28 mouse cellular contexts compared by ENCODE assay signal in the genomic region with DNA sequence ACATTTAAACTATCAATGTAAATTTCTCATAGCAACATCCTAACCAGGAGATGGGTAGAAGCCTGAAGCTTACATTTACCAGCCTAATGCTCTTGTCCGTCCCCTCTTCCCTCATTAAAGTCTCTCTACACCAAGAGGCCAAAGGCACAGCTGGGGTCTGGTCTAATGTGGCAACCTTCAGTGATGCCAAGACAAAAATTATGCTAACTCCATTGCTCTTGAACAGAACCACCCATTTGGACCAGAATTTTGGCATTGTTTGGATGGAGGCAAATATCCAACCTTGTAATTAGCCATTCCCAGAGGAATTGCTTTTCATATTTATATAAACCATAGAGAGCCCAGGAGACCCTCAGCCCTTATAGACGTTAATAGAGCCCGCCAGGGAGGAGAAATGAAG.
DNase-seq lines count a peak whose midpoint lies in the region; ATAC-seq and TF ChIP-seq lines count a peak whose summit lies in the region.
"Had no signal": no experiment of that assay in that cellular context is flagged by ENCODE, and none has a peak within 500 bp of the region (broad histone marks: within the 10 kb centered on the region; RNA-seq: fewer than 3 reads in every experiment).

No protein-coding gene starts in this region.

- DNase-seq in cerebellum, postnatal 14 days = peak; percentile 42 to 44
- DNase-seq in cerebellum, adult 9-11 months = no peak
- no peak for DNase-seq in kidney, postnatal 0 days (ENCODE audit: low spot score)
- peak; percentile 78 for DNase-seq in Muller cell, postnatal 12 days (ENCODE audit: inconsistent ontology term)
- DNase-seq in frontal cortex, postnatal 14 days (ENCODE audit: low spot score in 2 of 2) = no peak
- DNase-seq: adrenal gland, postnatal 25 days; cerebellum, postnatal 36 days; gastrocnemius, postnatal 10 days; heart, postnatal 14 days; kidney, adult 11 months; kidney, postnatal 36 days; layer of hippocampus, postnatal 36 days; lung, adult 2 months; lung, postnatal 10 days; midbrain, embryonic 14.5 days; retina, postnatal 1 day; right cerebral cortex, postnatal 14 days had no signal

- 0 out of 2 replicates have a peak, but pooled peaks cover 2% of the 10 kb centered on the region for H3K36me3 ChIP-seq in kidney, postnatal 0 days (ENCODE audit: insufficient read depth, low read length)
- peaks cover 24% of the 10 kb centered on the region for H3K36me3 ChIP-seq in kidney, embryonic 16.5 days (ENCODE audit: insufficient read depth, low read length)
- peaks cover 27% of the 10 kb centered on the region for H3K36me3 ChIP-seq in limb, embryonic 13.5 days
- H3K36me3 ChIP-seq: forebrain, embryonic 15.5 days; neural tube, embryonic 15.5 days had no signal

- ATAC-seq in kidney, postnatal 0 days (replicated peaks; ENCODE audit: low FRiP score, low read depth) = no peak
- no peak for ATAC-seq in kidney, embryonic 16.5 days (ENCODE audit: low FRiP score, low TSS enrichment)
- ATAC-seq in limb, embryonic 13.5 days (ENCODE audit: low FRiP score, low read depth) = no peak
- ATAC-seq: CD4-positive, CD25-positive, alpha-beta regulatory T cell, adult 4 months; forebrain, embryonic 15.5 days had no signal

- no peaks in the 10 kb centered on the region for H3K9me3 ChIP-seq in kidney, postnatal 0 days (replicated peaks; ENCODE audit: low read length)
- H3K9me3 ChIP-seq in kidney, embryonic 16.5 days (ENCODE audit: low read length) = no peaks in the 10 kb centered on the region
- no peaks in the 10 kb centered on the region for H3K9me3 ChIP-seq in limb, embryonic 13.5 days
- H3K9me3 ChIP-seq: embryonic facial prominence, embryonic 12.5 days; forebrain, embryonic 10.5 days; forebrain, embryonic 15.5 days; hindbrain, embryonic 12.5 days; limb, embryonic 15.5 days; neural tube, embryonic 15.5 days had no signal

- H3K27ac ChIP-seq in kidney, postnatal 0 days = 0 out of 2 replicates have a peak overlapping the region, but pooled peaks have one; percentile 36
- H3K27ac ChIP-seq in kidney, embryonic 16.5 days (ENCODE audit: low read length) = no peak overlapping the region
- no peak overlapping the region for H3K27ac ChIP-seq in limb, embryonic 13.5 days
- H3K27ac ChIP-seq: embryonic facial prominence, embryonic 12.5 days; forebrain, embryonic 10.5 days; forebrain, embryonic 15.5 days; hindbrain, embryonic 12.5 days; liver, embryonic 14.5 days; macrophage; neural tube, embryonic 15.5 days had no signal

- H3K27me3 ChIP-seq in kidney, postnatal 0 days (ENCODE audit: insufficient read depth, low read length) = no peaks in the 10 kb centered on the region
- no peaks in the 10 kb centered on the region for H3K27me3 ChIP-seq in kidney, embryonic 16.5 days (ENCODE audit: insufficient read depth, low read length)
- H3K27me3 ChIP-seq in limb, embryonic 13.5 days = no peaks in the 10 kb centered on the region
- H3K27me3 ChIP-seq: embryonic facial prominence, embryonic 12.5 days; forebrain, embryonic 15.5 days; hindbrain, embryonic 12.5 days; limb, embryonic 15.5 days; neural tube, embryonic 15.5 days had no signal

- TF ChIP-seq CTCF in kidney, postnatal 0 days (IDR thresholded peaks at IDR 0.05; ENCODE audit: low read depth) = no peak

- no peak overlapping the region for H3K4me3 ChIP-seq in kidney, postnatal 0 days (replicated peaks; ENCODE audit: low read depth, low read length)
- H3K4me3 ChIP-seq in kidney, embryonic 16.5 days (ENCODE audit: low read length) = no peak overlapping the region
- no peak overlapping the region for H3K4me3 ChIP-seq in limb, embryonic 13.5 days
- H3K4me3 ChIP-seq: embryonic facial prominence, embryonic 12.5 days; forebrain, embryonic 10.5 days; forebrain, embryonic 15.5 days; hindbrain, embryonic 12.5 days; limb, embryonic 15.5 days; neural tube, embryonic 15.5 days had no signal

- H3K4me1 ChIP-seq in kidney, postnatal 0 days (replicated peaks; ENCODE audit: insufficient read depth, low read length) = 0 out of 2 replicates have a peak, but pooled peaks cover 10% of the 10 kb centered on the region
- H3K4me1 ChIP-seq in kidney, embryonic 16.5 days (ENCODE audit: insufficient read depth, low read length) = peaks cover 22% of the 10 kb centered on the region
- H3K4me1 ChIP-seq in limb, embryonic 13.5 days = peaks cover 41% of the 10 kb centered on the region

- H3K4me2 ChIP-seq in kidney, postnatal 0 days (ENCODE audit: low read length) = no peak overlapping the region
- no peak overlapping the region for H3K4me2 ChIP-seq in kidney, embryonic 16.5 days (replicated peaks; ENCODE audit: low read depth, low read length)
- H3K4me2 ChIP-seq in limb, embryonic 13.5 days (replicated peaks) = peak overlapping the region; percentile 5
- H3K4me2 ChIP-seq: embryonic facial prominence, embryonic 12.5 days; forebrain, embryonic 15.5 days; hindbrain, embryonic 12.5 days; limb, embryonic 15.5 days; neural tube, embryonic 15.5 days had no signal

- WGBS in kidney, postnatal 0 days = 89% methylated on average over 3 of the region's 3 CpGs
- 97% methylated on average over 3 of the region's 3 CpGs for WGBS in kidney, embryonic 16.5 days
- 52% methylated on average over 3 of the region's 3 CpGs for WGBS in limb, embryonic 13.5 days

- H3K9ac ChIP-seq in kidney, postnatal 0 days (ENCODE audit: low read depth, low read length) = no peak overlapping the region
- H3K9ac ChIP-seq in kidney, embryonic 16.5 days (replicated peaks; ENCODE audit: low read length) = no peak overlapping the region
- H3K9ac ChIP-seq in limb, embryonic 13.5 days = no peak overlapping the region
- H3K9ac ChIP-seq: embryonic facial prominence, embryonic 12.5 days; forebrain, embryonic 15.5 days; hindbrain, embryonic 12.5 days; limb, embryonic 15.5 days; liver, embryonic 14.5 days; neural tube, embryonic 15.5 days had no signal

Comparison
In these comparisons a context has a peak if more than half of its experiments do, and no peak if none do; other contexts are left out.
1. DNase-seq: peak in cerebellum, postnatal 14 days (2 of 2) and Muller cell, postnatal 12 days (single experiment); none in cerebellum, adult 9-11 months (single experiment), kidney, postnatal 0 days (single experiment) and frontal cortex, postnatal 14 days (0 of 2).